Comparison of ENCODE assay signal across 10 mouse cellular contexts in the genomic region with DNA sequence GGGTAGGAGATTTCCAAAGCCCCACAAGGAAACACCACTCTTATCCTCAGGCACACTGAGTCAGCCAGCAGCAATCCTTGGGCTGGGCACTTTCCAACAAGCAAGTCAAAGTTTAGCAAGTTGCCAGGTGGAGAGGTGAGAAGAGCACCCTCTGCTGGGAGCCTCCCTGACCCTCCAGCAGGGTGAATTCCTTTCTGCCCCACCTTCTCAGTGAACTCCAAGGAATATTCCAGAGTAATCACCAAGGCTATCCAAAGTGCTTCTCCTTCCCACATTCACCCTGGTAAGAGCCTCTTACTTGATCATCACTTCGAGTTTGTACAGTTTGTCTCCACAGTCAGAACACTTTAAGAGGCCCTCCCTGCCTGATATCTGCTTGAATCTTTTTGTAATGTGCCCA.
DNase-seq lines count a peak whose midpoint lies in the region; ATAC-seq and TF ChIP-seq lines count a peak whose summit lies in the region.
"Had no signal": no experiment of that assay in that cellular context is flagged by ENCODE, and none has a peak within 500 bp of the region (broad histone marks: within the 10 kb centered on the region; RNA-seq: fewer than 3 reads in every experiment).

No protein-coding gene starts in this region.

- no peaks in the 10 kb centered on the region for H3K4me1 ChIP-seq in kidney, adult 2 months (ENCODE audit: control insufficient read depth, insufficient read depth, low read length)
- no peaks in the 10 kb centered on the region for H3K4me1 ChIP-seq in kidney, embryonic 14.5 days (ENCODE audit: control insufficient read depth, insufficient read depth, low read length)
- no peaks in the 10 kb centered on the region for H3K4me1 ChIP-seq in lung, adult 2 months (ENCODE audit: control insufficient read depth, insufficient read depth, low read length)
- H3K4me1 ChIP-seq: neural tube, embryonic 12.5 days had no signal

- no peak for ATAC-seq in kidney, embryonic 14.5 days (ENCODE audit: low FRiP score, low TSS enrichment)

- H3K9me3 ChIP-seq in kidney, embryonic 14.5 days (ENCODE audit: control insufficient read depth, low read length), result no peaks in the 10 kb centered on the region
- H3K9me3 ChIP-seq: neural tube, embryonic 12.5 days had no signal

- no peak overlapping the region for H3K9ac ChIP-seq in kidney, embryonic 14.5 days (ENCODE audit: low read depth, low read length)
- H3K9ac ChIP-seq: neural tube, embryonic 12.5 days had no signal

- TF ChIP-seq CTCF in kidney, adult 2 months (conservative IDR thresholded peaks at IDR 0.05; ENCODE audit: insufficient read depth, insufficient read length, low read depth, low read length), result peak; percentile 53
- TF ChIP-seq CTCF in C2C12 (IDR thresholded peaks at IDR 0.05; ENCODE audit: control insufficient read depth, insufficient read depth, insufficient read length), result peak; percentile 20
- peak; percentile 50; the same call in 1 of the 2 replicates for TF ChIP-seq CTCF in lung, adult 2 months (IDR thresholded peaks at IDR 0.05; ENCODE audit: insufficient read depth, low read length)

- H3K79me2 ChIP-seq in C2C12 (ENCODE audit: control insufficient read depth, insufficient read depth), result no peaks in the 10 kb centered on the region

- no peak overlapping the region for H3K27ac ChIP-seq in kidney, adult 2 months (ENCODE audit: insufficient read depth, low read depth, low read length)
- no peak overlapping the region for H3K27ac ChIP-seq in kidney, embryonic 14.5 days (ENCODE audit: low read depth, low read length)
- H3K27ac ChIP-seq: neural tube, embryonic 12.5 days had no signal

- WGBS in kidney, adult 2 months, result 75% methylated on average over 1 of the region's 1 CpGs
- 93% methylated on average over 1 of the region's 1 CpGs for WGBS in kidney, embryonic 14.5 days
- 61% methylated on average over 1 of the region's 1 CpGs for WGBS in lung, adult 2 months

- H3K36me3 ChIP-seq in kidney, adult 2 months (ENCODE audit: control insufficient read depth, insufficient read depth, low read length), result no peaks in the 10 kb centered on the region
- H3K36me3 ChIP-seq in kidney, embryonic 14.5 days (ENCODE audit: control insufficient read depth, insufficient read depth, low read length), result no peaks in the 10 kb centered on the region
- no peaks in the 10 kb centered on the region for H3K36me3 ChIP-seq in C2C12 (ENCODE audit: control insufficient read depth, insufficient read depth)
- H3K36me3 ChIP-seq: neural tube, embryonic 12.5 days had no signal

- TF ChIP-seq POLR2A in kidney, adult 2 months (IDR thresholded peaks at IDR 0.05; ENCODE audit: low read depth, low read length), result no peak
- no peak for TF ChIP-seq POLR2A in lung, adult 2 months (IDR thresholded peaks at IDR 0.05; ENCODE audit: borderline replicate concordance, extremely low read depth, low read depth, low read length)

- H3ac ChIP-seq in C2C12 (ENCODE audit: control insufficient read depth, insufficient read length, low read depth), result no peak overlapping the region

- peak; percentile 28 for DNase-seq in kidney, adult 2 months
- peak; percentile 29 for DNase-seq in ES-CJ7 (ENCODE audit: low read depth, low spot score)
- peak; percentile 31 for DNase-seq in lung, adult 2 months
- DNase-seq in layer of hippocampus, adult 8-10 months (ENCODE audit: low spot score in 2 of 2), result no peak
- DNase-seq in cerebellum, adult 11 months, result no peak
- DNase-seq: cerebellum, adult 8-10 months; right cerebral cortex, postnatal 25 days had no signal

- H3K4me3 ChIP-seq in kidney, adult 2 months (ENCODE audit: insufficient read depth, low read depth, low read length), result no peak overlapping the region
- H3K4me3 ChIP-seq in kidney, embryonic 14.5 days (ENCODE audit: low read length), result no peak overlapping the region
- no peak overlapping the region for H3K4me3 ChIP-seq in C2C12 (ENCODE audit: insufficient read depth, poor library complexity, severe bottlenecking)
- no peak overlapping the region for H3K4me3 ChIP-seq in lung, adult 2 months (replicated peaks; ENCODE audit: extremely low read depth, low read depth, low read length)
- H3K4me3 ChIP-seq: neural tube, embryonic 12.5 days had no signal

- no peaks in the 10 kb centered on the region for H3K27me3 ChIP-seq in kidney, adult 2 months (replicated peaks; ENCODE audit: control insufficient read depth, insufficient read depth, low read length)
- H3K27me3 ChIP-seq in kidney, embryonic 14.5 days (ENCODE audit: control insufficient read depth, insufficient read depth, low read length), result no peaks in the 10 kb centered on the region
- no peaks in the 10 kb centered on the region for H3K27me3 ChIP-seq in C2C12 (ENCODE audit: control insufficient read depth, insufficient read depth, insufficient read length)
- H3K27me3 ChIP-seq: neural tube, embryonic 12.5 days had no signal

- H3K79me3 ChIP-seq in C2C12 (ENCODE audit: low read depth), result no peaks in the 10 kb centered on the region

- H3K4me2 ChIP-seq in kidney, embryonic 14.5 days (replicated peaks; ENCODE audit: low read depth, low read length), result no peak overlapping the region
- H3K4me2 ChIP-seq: neural tube, embryonic 12.5 days had no signal

TF ChIP-seq in C2C12, 6 proteins besides CTCF, POLR2A, EP300 and RAD21:
- TF ChIP-seq MAX (IDR thresholded peaks at IDR 0.05), result no peak

Comparison
In these comparisons a context has a peak if more than half of its experiments do, and no peak if none do; other contexts are left out.
1. DNase-seq: peak in kidney, adult 2 months (single experiment), ES-CJ7 (single experiment) and lung, adult 2 months (single experiment); none in layer of hippocampus, adult 8-10 months (0 of 2) and cerebellum, adult 11 months (single experiment).
2. Peak in every context shown above with its lines, with median percentiles within 50 percentile points of each other: CTCF ChIP-seq.